Mouse (Mus musculus) macrophage (primary cell): ENCODE data around the gene Hnrnpa0. TPM values are rescaled to one million over a fixed set of nuclear protein-coding genes. Genes with fewer than 3 reads are reported as not detected.

Source experiments
- H3K27ac ChIP-seq: fragments of 350-480 bp; formaldehyde crosslinking; 2 replicates; pipeline ENCODE4 v1.9.0; 2021
- H3K36me3 ChIP-seq: fragments of 350-480 bp; formaldehyde crosslinking; 2 replicates; pipeline ENCODE4 v1.9.0; 2021; ENCODE audit errors: inconsistent target
- H3K4me3 ChIP-seq: fragments of 350-480 bp; formaldehyde crosslinking; 2 replicates; pipeline ENCODE4 v1.9.0; 2021; ENCODE audit errors: inconsistent target
- H3K79me2 ChIP-seq: fragments of 350-480 bp; formaldehyde crosslinking; 2 replicates; pipeline ENCODE4 v1.9.0; 2021; ENCODE audit errors: inconsistent target
- WGBS: methylation state at CpG from one replicate; pipeline ENCODE4 v1.1.7; 2026; ENCODE audit warnings: inconsistent platforms; ENCODE audit not compliant: missing documents; 5-methylcytosine and 5-hydroxymethylcytosine counted together
- polyA plus RNA-seq: library from polyadenylated mRNA; stranded (reverse); fragments of 250-400 nt; gene quantifications from 3 replicates; pipeline ENCODE4 v1.2.4, GENCODE M21; 2018; ENCODE audit warnings: inconsistent platforms
- total RNA-seq, 78 experiments: library from RNA; depleted of rRNA; stranded (reverse); fragments of 250-400 nt; gene quantifications; 1 replicate in 9 of 78; 2 replicates in 24 of 78; 3 replicates in 43 of 78; 4 replicates in 2 of 78; pipeline ENCODE4 v1.2.4; 2018; ENCODE audit warnings: inconsistent platforms in 56 of 78

Gene Hnrnpa0
- 10 to 100 TPM in 12 of 26 experiments, 1 to 10 TPM in 14; 3.4 to 31.2 (median 9.5) TPM for total RNA-seq (2018; cell fraction: chromatin; rRNA removed)
- total RNA-seq (2018; cell fraction: cytosol; rRNA removed), result 10 to 100 TPM; 38.9 to 70.2 (median 49.6) TPM
- 10 to 100 TPM; 16.2 to 68.0 (median 38.1) TPM for total RNA-seq (2018; cell fraction: nucleus; rRNA removed)
- 18.4 to 77.1 TPM (median 48.4 TPM) in 3 replicates for polyA plus RNA-seq

DNA sequence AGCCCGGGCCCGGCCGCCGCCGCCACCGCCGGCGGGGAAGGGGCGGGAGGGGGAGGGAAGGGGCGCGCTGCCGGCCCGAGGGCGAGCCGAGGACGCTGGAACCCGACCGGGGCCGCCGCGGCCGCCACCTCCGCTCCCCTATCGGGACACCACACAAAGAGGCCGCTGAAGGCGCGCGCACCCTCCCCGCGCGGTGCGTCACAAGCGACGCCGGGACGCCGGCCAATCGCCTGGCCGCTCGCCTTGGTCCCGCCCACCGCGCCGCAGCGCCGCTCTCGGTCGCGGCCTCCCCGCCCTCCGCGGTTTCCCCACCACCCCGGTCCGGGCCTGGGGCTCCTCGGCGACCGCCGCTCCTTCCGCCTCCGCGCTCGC is at the start of gene Hnrnpa0:
Gene Hnrnpa0, minus strand, starts transcription at position 161 of the 372 bp plus-strand sequence.
- Histone ChIP-seq H3K79me2 (peaks cover 18% of the 10 kb centered on the region), H3K36me3 (no peaks in the 10 kb centered on the region), H3K4me3 (peak within 1 kb of the TSS; percentile 44), H3K27ac (peak within 1 kb of the TSS; percentile 80)
- under 1% methylated on average over 44 of the region's 62 CpGs for WGBS

DNA sequence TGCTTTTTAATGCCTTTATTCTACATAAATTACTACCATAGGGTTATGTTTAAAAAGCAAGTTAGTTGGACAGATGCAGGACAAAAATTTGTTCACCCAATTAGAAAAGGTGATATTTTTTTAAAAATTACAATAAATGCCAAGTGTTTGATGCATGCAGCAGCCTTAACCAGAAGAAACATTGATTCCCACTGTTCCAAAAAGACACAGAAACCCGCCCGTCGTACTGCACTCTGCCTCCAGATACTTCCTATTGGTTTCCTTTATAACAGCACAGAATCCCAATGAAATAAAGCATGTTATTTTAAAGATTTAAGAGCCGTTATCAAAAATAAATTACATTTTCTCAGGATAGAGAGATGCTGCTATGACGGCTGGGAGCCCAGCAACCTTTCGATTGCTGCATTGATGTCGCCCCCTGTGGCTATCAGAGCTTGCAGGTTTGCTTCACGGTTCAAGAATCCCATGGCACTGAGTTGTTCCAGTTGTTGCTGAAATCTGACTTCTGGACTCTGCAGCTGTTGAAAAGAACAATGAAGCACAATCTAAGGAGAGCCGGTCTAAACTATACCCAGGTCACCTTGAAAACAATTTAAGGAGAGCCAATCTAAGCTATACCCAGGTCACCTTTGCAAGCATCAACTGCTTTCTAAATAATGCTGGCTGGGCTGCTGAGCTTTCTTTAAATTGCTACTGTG is 49.3 kb upstream of the Hnrnpa0 start:
- Histone ChIP-seq H3K27ac (no peak overlapping the region), H3K4me3 (no peak overlapping the region), H3K79me2 (no peaks in the 10 kb centered on the region), H3K36me3 (peaks cover 60% of the 10 kb centered on the region; the same call in 1 of the 2 replicates)
- WGBS, result 98% methylated on average over 9 of the region's 9 CpGs

DNA sequence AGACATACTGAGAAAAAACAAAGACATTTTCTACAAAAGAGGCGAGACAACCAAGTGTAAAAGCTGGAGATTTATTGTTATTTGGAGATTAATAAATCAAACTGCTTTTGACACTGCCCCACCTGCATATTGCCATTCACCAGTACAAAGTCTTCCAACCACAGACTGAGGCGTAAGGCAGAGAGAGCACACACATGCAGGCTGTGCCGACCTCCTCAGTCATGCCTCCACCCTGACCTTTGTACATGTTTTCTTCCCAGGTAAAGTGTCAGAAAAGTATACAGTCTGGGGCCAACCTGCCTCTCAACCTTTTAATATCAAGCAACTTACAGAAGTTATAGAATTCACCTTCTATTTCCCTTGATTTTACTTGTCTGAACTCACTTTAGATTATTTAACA is 47.7 kb upstream of the Hnrnpa0 start:
- Histone ChIP-seq H3K79me2 (no peaks in the 10 kb centered on the region), H3K36me3 (peaks cover 54% of the 10 kb centered on the region; the same call in 1 of the 2 replicates), H3K4me3 (no peak overlapping the region), H3K27ac (no peak overlapping the region)
- WGBS, result 98% methylated on average over 3 of the region's 3 CpGs

DNA sequence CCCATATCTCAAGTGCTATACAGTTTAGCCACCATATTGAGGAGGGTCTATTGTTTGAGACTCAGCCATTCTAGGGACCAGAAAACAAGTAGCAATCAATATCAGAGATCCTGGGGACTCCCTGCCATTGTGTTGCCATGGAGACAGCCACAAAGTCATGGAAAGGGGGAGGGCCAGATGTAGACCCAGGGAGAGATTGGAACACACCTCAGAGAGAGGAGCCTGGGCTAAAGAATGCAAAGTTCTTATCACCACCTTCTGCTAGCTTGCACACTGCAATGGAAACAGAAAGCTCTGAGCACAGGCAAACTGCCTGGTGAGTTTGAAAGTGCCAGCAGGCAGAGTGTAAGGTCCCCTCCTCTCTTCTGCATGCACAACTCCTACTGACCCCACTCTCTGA is 39.8 kb upstream of the Hnrnpa0 start:
- Histone ChIP-seq H3K79me2 (no peaks in the 10 kb centered on the region), H3K4me3 (no peak overlapping the region), H3K27ac (no peak overlapping the region), H3K36me3 (peaks cover 18% of the 10 kb centered on the region)

DNA sequence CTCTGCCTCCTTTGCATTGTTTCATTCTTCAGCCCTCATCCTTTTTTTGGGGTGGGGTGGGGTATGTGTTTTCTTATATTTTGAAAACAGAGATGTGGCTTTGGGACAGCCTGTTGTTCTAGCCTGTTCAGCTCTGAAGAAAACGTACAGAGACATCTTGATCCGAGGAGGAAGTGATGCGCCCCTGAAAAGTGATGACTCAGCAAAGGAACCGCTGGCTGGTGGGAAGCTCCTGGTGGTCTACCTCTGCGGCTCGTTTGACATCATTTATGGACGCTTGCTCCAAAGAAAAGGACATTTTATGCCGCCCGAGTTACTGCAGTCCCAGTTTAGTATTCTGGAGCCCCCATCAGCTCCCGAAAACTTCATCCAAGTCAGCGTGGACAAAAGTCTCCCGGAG is 35.0 kb upstream of the Hnrnpa0 start:
- Histone ChIP-seq H3K4me3 (no peak overlapping the region), H3K36me3 (peaks cover 38% of the 10 kb centered on the region), H3K79me2 (peaks cover 9% of the 10 kb centered on the region; the same call in 1 of the 2 replicates), H3K27ac (no peak overlapping the region)
- 86% methylated on average over 12 of the region's 12 CpGs for WGBS

DNA sequence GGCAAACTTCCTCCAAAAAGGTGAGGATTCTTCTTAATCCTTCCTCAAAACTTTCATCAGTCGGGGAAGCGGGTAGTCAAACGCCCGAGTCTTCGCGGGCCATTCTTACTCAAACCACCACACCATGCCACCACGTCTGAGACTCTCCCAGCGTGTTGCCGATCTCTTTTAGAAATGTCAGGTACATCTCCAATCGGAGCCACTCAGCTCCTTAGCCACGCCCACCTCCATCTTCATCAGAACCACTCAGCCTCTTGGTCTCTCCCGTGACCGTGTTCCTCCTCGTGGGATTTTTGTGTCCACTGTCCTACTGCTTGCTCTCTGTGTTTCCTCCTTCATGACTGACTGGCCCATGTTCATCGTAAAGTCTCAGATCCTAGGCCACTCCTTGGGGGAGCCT is 32.4 kb upstream of the Hnrnpa0 start:
- Histone ChIP-seq H3K36me3 (peaks cover 38% of the 10 kb centered on the region), H3K27ac (no peak overlapping the region), H3K79me2 (peaks cover 9% of the 10 kb centered on the region; the same call in 1 of the 2 replicates), H3K4me3 (no peak overlapping the region)
- 98% methylated on average over 13 of the region's 15 CpGs for WGBS

DNA sequence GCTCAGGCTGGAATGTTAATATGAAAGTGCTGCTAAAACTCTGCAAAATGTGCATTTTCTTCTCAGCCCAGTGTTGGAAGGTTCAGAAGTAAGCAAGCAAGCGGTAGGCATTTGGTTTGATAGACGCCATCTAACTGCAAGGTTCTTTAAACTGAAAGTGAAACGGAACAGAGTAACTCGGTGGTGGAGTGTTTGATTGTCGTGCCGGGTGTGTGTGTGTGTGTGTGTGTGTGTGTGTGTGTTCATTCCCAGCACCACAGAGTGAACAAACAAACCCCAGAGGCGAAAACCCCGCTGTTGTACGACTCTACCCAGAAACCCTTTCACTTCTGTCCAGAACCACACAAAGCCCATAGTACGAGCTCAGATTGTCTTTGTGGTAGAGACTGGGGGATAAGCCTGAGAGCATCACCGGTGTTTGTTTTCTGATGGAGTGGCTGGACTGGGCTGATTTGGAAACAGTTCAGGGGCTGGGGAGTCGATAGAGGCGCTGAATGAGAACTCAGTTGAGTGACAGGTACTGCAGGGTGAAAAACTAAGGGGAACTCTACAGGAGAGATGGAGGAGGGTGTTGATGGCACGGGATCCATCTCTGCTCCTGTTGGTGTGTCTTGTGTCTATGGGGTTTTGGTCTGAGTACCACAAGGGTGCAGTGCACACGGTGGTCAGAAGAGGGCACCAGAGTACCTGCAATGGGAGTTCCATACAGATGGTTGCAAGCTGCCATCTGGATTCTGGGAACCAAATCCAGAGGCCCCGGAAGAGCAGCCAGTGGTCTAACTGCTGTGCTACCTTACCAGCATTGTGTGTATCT is 29.9 kb upstream of the Hnrnpa0 start:
- peaks cover 9% of the 10 kb centered on the region; the same call in 1 of the 2 replicates for H3K79me2 ChIP-seq
- peaks cover 25% of the 10 kb centered on the region for H3K36me3 ChIP-seq
- H3K27ac ChIP-seq, result peak overlapping the region; percentile 31
- WGBS, result 3% methylated on average over 15 of the region's 16 CpGs
- peak overlapping the region; percentile 90 for H3K4me3 ChIP-seq

DNA sequence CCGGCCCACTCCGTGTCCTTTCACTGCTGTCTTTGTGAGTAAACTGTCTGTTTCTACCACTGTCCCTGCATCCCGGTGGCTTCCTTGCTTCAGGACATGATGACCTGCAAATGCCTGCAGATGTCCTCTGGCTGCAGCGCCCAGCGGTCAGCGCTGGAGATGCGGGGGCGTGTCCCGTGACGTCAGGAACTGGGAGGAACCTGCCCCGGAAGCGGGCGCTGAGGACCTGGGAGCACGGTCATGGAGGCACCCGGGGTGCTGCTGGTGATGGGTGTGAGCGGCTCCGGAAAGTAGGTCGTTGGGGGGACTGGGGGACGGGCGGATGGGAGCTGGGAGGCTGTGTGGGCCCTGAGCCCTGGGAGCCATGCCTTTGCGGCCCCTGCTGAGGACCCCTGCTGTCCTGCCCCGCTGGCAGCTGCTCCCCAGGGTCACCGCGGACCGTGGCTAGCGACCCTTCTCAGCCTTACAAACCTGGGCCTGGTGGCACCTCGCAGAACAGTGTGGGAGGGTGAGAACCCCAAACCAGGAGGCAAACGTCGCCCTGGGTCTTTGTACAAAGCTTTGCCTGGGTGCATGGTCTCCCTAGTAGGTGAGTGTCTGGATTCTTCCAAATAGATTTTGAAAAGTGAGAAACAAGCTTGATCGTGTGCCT is 29.2 kb upstream of the Hnrnpa0 start, which contains the start of gene Idnk:
Gene Idnk, plus strand, starts transcription at position 203 of the 652 bp plus-strand sequence.
- H3K4me3 ChIP-seq, result peak within 1 kb of the TSS; percentile 90
- H3K27ac ChIP-seq, result peak within 1 kb of the TSS; percentile 31
- WGBS, result under 1% methylated on average over 30 of the region's 30 CpGs
- H3K36me3 ChIP-seq, result peaks cover 23% of the 10 kb centered on the region
- H3K79me2 ChIP-seq, result peaks cover 9% of the 10 kb centered on the region; the same call in 1 of the 2 replicates

DNA sequence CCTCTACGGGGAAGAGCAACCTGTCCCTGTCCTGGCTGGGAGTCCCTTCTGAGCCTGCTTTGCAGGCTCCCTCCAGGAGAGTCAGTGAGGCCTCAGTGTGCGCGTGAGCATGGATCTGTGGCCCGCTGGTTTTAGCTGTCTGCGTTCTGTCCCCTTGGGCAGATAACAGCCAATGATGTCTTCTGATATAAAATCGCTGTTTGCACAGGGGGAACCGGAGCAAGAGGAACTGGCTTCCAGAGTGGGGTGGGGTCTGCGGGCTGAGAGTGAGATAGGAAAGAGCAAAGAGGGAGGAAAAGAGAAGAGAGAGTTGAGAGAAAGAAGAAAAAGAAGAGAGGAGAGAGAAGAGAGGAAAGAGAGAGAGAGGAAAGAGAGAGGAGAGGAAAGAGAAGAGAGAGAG is 28.7 kb upstream of the Hnrnpa0 start:
- H3K4me3 ChIP-seq, result peak overlapping the region; percentile 90
- H3K79me2 ChIP-seq, result peaks cover 9% of the 10 kb centered on the region; the same call in 1 of the 2 replicates
- H3K27ac ChIP-seq, result no peak overlapping the region
- H3K36me3 ChIP-seq, result peaks cover 23% of the 10 kb centered on the region
- WGBS, result 29% methylated on average over 8 of the region's 8 CpGs

DNA sequence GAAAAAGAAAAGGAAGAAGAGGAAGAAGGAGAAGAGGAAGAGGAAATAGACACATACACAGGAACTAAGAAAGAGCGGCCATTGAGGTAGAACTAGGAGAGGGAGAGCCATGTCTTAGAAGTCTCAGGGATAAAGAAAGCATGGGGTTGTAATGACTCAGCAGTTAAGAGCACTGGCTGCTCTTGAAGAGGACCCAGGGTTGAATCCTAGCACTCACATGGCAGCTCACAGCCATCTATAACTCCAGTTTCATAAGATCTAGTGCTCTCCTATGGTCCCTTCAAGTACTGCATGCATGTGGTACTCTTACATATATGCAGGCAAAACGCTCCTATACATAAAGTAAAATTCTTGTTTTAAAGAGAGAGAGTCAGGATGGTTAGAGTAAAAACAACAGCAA is 27.7 kb upstream of the Hnrnpa0 start:
- WGBS, result 82% methylated on average over 2 of the region's 2 CpGs
- H3K4me3 ChIP-seq, result no peak overlapping the region
- H3K79me2 ChIP-seq, result peaks cover 9% of the 10 kb centered on the region; the same call in 1 of the 2 replicates
- peaks cover 15% of the 10 kb centered on the region for H3K36me3 ChIP-seq
- no peak overlapping the region for H3K27ac ChIP-seq

DNA sequence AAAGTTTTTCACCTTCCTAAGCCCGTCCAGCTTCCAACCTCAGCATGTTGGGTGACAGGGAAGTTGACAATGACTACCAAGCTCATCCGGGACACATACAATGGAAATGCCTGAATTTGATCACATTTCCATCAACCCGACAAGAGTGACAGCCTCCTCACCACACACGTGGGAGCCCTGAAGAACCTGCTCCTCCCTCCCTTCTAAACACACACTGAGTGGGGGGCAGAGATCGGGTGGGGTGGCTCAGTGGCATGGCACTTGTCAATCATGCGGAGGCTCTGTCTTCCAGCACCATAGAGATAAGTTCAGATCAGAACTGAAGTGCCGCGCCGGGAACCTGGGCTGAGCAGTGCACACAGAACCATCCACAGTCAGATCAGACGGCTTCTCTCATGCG is 22.1 kb upstream of the Hnrnpa0 start:
- Histone ChIP-seq H3K36me3 (no peaks in the 10 kb centered on the region), H3K27ac (no peak overlapping the region), H3K79me2 (no peaks in the 10 kb centered on the region), H3K4me3 (no peak overlapping the region)
- WGBS, result 88% methylated on average over 10 of the region's 11 CpGs

DNA sequence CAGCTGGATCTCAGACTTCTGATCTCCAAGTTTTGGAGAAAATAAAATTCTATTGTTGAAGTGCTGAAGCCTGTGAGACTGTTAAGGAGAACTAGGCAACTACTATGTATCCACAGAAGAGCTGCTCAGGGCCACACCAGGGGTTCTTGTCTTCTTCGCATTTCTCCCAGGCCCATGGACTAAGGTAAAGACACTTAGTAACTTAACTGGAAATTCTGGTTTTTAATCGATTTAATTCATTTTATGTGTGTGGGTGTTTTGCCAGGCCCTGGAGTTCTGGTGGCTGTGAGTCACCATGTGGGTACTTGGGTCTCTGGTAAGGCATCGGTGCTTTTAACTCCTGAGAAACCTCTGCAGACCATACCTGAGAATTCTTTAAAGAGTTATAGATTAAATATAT is 21.3 kb upstream of the Hnrnpa0 start:
- H3K36me3 ChIP-seq, result no peaks in the 10 kb centered on the region
- no peak overlapping the region for H3K4me3 ChIP-seq
- no peak overlapping the region for H3K27ac ChIP-seq
- no peaks in the 10 kb centered on the region for H3K79me2 ChIP-seq
- 97% methylated on average over 3 of the region's 3 CpGs for WGBS

DNA sequence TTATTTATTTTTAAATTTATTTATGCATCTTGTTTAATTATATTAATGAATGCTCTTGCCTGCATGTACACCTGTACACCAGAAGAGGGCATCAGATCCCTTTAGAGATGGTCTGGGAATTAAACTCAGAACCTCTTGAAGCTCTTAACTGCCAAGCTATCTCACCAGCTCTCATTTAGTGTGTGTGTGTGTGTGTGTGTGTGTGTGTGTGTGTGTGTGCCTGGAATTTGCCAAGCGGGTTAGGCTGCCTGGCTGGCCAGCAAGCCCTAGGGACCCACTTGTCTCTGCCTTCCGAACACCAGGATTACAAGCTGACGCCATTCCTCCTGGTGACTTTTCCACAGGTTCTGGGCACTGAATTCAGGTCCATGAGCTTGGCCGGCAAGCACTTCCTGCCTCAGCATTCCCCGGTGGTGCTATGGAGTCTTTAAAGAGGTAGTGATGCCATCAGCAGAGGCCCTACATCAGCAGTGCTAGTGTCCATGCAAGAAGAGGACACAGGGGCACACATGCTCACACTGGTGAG is 20.7 kb upstream of the Hnrnpa0 start:
- peak overlapping the region; percentile 10; the same call in 1 of the 2 replicates for H3K4me3 ChIP-seq
- 60% methylated on average over 5 of the region's 5 CpGs for WGBS
- no peaks in the 10 kb centered on the region for H3K79me2 ChIP-seq
- no peak overlapping the region for H3K27ac ChIP-seq
- H3K36me3 ChIP-seq, result no peaks in the 10 kb centered on the region

DNA sequence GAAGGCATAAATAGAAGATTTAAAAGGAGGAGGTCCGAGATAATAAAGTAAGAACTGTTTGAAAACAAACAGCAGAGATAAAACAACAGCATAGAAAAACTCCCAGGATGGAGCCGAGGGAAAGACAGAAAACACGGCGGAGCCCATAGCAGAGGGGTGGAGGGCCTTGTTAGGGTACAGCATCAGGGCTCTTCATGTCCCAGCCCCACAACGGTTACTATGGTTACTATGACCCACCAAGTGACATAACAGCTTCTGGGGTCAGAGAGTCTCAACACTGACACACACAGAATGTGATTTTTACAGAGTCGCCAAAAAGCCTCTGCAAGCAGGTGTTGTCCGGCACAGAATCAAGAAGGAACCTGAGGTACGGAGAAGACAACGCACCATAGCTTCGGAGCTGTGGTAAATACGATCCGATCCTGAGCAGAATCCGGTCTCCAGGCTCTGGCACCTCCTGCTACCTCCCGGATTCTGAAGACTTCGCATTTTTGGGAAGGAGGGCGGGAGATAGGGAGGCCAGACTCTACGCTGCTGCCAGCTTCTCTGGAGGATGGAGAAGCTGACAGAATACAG is 20.0 kb upstream of the Hnrnpa0 start:
- H3K27ac ChIP-seq, result no peak overlapping the region
- H3K4me3 ChIP-seq, result peak overlapping the region; percentile 10; the same call in 1 of the 2 replicates
- 4% methylated on average over 17 of the region's 17 CpGs for WGBS
- H3K36me3 ChIP-seq, result no peaks in the 10 kb centered on the region
- no peaks in the 10 kb centered on the region for H3K79me2 ChIP-seq
